Mouse (Mus musculus) neural tube, embryonic 13.5 days (tissue): ENCODE data around the gene Mfsd5. TPM values are rescaled to one million over a fixed set of nuclear protein-coding genes. Genes with fewer than 3 reads are reported as not detected.

Experiments
- ATAC-seq: fragments of 200-750 bp; cut with Nextera tagmentation; 2 replicates; pipeline ENCODE4 v1.8.0; 2017; ENCODE audit warnings: low read depth, mild to moderate bottlenecking, moderate TSS enrichment, moderate library complexity
- H3K27ac ChIP-seq: fragments of 300-500 bp; sonication (generic); replicated peaks from 2 replicates; pipeline ENCODE4 v1.5.1; 2015; ENCODE audit warnings: moderate library complexity, mild to moderate bottlenecking, inconsistent platforms
- H3K27me3 ChIP-seq: fragments of 300-500 bp; sonication (generic); 2 replicates; pipeline ENCODE4 v1.6.1; 2015; ENCODE audit warnings: mild to moderate bottlenecking, inconsistent platforms
- H3K36me3 ChIP-seq: fragments of 300-500 bp; sonication (generic); 2 replicates; pipeline ENCODE4 v1.6.1; 2015; ENCODE audit warnings: mild to moderate bottlenecking, inconsistent platforms
- H3K4me1 ChIP-seq: fragments of 300-500 bp; sonication (generic); replicated peaks from 2 replicates; pipeline ENCODE4 v1.6.1; 2015; ENCODE audit warnings: inconsistent platforms
- H3K4me2 ChIP-seq: fragments of 300-500 bp; sonication (generic); 2 replicates; pipeline ENCODE4 v1.6.1; 2015; ENCODE audit warnings: inconsistent platforms, mild to moderate bottlenecking, moderate library complexity
- H3K4me3 ChIP-seq: fragments of 300-500 bp; sonication (generic); 2 replicates; pipeline ENCODE4 v1.5.1; 2015; ENCODE audit warnings: mild to moderate bottlenecking, inconsistent platforms
- H3K9ac ChIP-seq: fragments of 300-500 bp; sonication (generic); 2 replicates; pipeline ENCODE4 v1.6.1; 2015; ENCODE audit warnings: moderate library complexity, mild to moderate bottlenecking, inconsistent platforms
- H3K9me3 ChIP-seq: fragments of 300-500 bp; sonication (generic); 2 replicates; pipeline ENCODE4 v1.6.1; 2016; ENCODE audit warnings: inconsistent platforms
- WGBS: fragments of 180-500 bp; shearing (Covaris S2); methylation state at CpG from one replicate; pipeline ENCODE4 v1.1.7; 2015; 5-methylcytosine and 5-hydroxymethylcytosine counted together
- polyA plus RNA-seq: library from polyadenylated mRNA; unstranded; fragments of >200 nt; fragmentation: Nextera tagmentation; extraction: Ambion mirVana; gene quantifications from 2 replicates; pipeline ENCODE4 v1.2.1, GENCODE M21; 2015

Mfsd5 gene
- polyA plus RNA-seq, 1 experiment from 2014 or later = 52.0 TPM

GRCm38 (mm10) chr15:102249251-102249691, 30.0 kb upstream of the Mfsd5 start:
- H3K4me1 ChIP-seq = peaks cover 54% of the 10 kb centered on the region
- H3K4me2 ChIP-seq = peak overlapping the region; percentile 92
- H3K9ac ChIP-seq = peak overlapping the region; percentile 26; the same call in 1 of the 2 replicates
- no peaks in the 10 kb centered on the region for H3K9me3 ChIP-seq
- H3K27ac ChIP-seq = peak overlapping the region; percentile 39
- ATAC-seq = no peak
- 3% methylated on average over 13 of the region's 13 CpGs for WGBS
- H3K4me3 ChIP-seq = 0 out of 2 replicates have a peak overlapping the region, but pooled peaks have one; percentile 6
- H3K36me3 ChIP-seq = no peaks in the 10 kb centered on the region
- peaks cover 37% of the 10 kb centered on the region for H3K27me3 ChIP-seq

DNA sequence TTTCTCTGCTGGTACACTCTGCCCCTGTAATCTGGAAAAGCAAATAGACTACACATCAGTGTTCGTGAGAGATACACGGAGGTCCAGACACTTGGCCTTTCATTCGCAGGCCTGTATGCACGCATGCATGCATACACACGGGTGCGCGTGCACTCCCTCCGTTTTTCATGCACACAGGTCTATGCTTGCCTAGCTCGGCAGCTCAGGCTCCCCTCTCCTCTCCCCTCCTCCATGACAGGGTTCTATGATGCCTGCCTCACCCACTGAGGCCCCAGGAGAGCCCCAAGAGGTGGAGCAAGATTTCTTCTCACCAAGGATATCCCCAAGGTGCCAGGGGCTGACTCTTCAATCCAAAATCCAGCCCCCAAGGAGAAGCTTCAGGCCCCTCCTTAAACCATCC, 29.3 kb upstream of the Mfsd5 start:
- Histone ChIP-seq H3K4me3 (no peak overlapping the region), H3K9ac (peak overlapping the region; percentile 26; the same call in 1 of the 2 replicates), H3K9me3 (no peaks in the 10 kb centered on the region), H3K36me3 (no peaks in the 10 kb centered on the region), H3K27me3 (peaks cover 34% of the 10 kb centered on the region), H3K4me2 (peak overlapping the region; percentile 92), H3K27ac (peak overlapping the region; percentile 39), H3K4me1 (peaks cover 48% of the 10 kb centered on the region)
- no peak for ATAC-seq
- 42% methylated on average over 9 of the region's 9 CpGs for WGBS

DNA sequence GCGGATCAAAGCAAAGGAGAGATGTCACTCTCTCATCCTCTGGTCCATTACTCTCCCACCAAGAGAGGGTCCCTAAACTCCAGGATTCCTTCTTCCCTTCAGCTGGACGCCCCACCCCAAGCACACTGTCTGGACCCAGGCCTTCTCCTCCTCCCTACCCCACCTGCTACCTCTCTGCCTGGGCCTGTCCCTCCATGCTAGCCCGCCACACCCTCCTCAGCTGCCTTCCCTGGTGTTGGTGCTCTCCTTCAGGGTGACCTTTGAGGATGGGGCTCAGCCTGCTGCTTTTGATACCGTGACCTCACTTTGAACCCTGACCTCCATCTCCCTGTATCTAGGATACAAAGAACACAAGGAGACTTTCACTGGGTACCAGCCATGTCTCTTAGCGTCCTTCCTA, 28.7 kb upstream of the Mfsd5 start:
- Histone ChIP-seq H3K4me1 (peaks cover 43% of the 10 kb centered on the region), H3K27me3 (peaks cover 34% of the 10 kb centered on the region), H3K9ac (no peak overlapping the region), H3K27ac (no peak overlapping the region), H3K4me3 (no peak overlapping the region), H3K9me3 (no peaks in the 10 kb centered on the region), H3K4me2 (no peak overlapping the region), H3K36me3 (no peaks in the 10 kb centered on the region)
- ATAC-seq = no peak
- 53% methylated on average over 5 of the region's 5 CpGs for WGBS

DNA sequence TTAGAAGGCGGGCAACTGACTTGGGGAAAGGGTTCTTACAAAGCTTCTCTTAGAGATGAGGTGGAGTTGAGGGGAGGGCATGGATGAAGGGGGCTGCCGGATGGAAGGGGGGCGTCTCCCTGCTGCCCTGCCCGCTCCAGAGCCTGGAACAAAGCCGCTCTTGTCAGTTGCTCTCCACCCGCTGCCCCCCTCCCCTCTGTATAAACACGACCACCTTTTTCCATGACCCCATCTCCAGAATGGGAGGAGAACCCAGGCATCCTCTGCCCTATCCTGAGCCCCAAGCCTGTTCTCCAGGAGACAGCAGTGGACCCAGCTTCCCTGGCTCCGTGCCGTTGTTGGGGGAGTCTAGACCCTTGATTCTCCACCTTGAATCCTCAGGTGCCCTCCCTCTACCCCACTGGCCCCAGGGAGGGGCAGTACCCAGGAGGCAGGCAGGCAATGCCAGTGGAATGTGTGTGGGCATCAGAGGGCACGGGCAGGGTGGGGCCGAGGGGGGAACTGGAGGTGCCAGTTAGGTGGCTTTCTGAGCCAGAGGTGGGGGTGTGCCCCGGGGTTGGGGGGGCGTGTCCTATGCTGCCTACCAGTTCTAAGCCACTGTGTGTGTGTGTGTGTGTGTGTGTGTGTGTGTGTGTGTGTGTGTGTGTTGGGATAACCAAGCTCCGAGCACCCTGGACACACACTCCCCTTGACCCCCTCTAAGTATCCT, 23.6 kb upstream of the Mfsd5 start:
- WGBS = 46% methylated on average over 13 of the region's 14 CpGs

GRCm38 (mm10) chr15:102256431-102257201, 22.6 kb upstream of the Mfsd5 start:
- H3K9ac ChIP-seq = peak overlapping the region; percentile 78
- no peaks in the 10 kb centered on the region for H3K36me3 ChIP-seq
- WGBS = 8% methylated on average over 22 of the region's 22 CpGs
- peaks cover 52% of the 10 kb centered on the region for H3K27me3 ChIP-seq
- peak overlapping the region; percentile 53 for H3K4me3 ChIP-seq
- H3K4me2 ChIP-seq = peak overlapping the region; percentile 91
- peaks cover 29% of the 10 kb centered on the region for H3K4me1 ChIP-seq
- no peaks in the 10 kb centered on the region for H3K9me3 ChIP-seq
- ATAC-seq = no peak
- H3K27ac ChIP-seq = peak overlapping the region; percentile 57

More for the DNA sequence above, 23.6 kb upstream of the Mfsd5 start:
- Histone ChIP-seq H3K4me3 (peak overlapping the region; percentile 53), H3K9me3 (no peaks in the 10 kb centered on the region), H3K4me1 (peaks cover 29% of the 10 kb centered on the region), H3K9ac (no peak overlapping the region), H3K27ac (0 out of 2 replicates have a peak overlapping the region, but pooled peaks have one; percentile 46), H3K4me2 (peak overlapping the region; percentile 91), H3K27me3 (peaks cover 52% of the 10 kb centered on the region), H3K36me3 (no peaks in the 10 kb centered on the region)
- ATAC-seq = no peak

- Histone ChIP-seq H3K27ac (peak within 1 kb of the TSS; percentile 57), H3K4me3 (peak within 1 kb of the TSS; percentile 53), H3K4me2 (peak within 1 kb of the TSS; percentile 91), H3K9me3 (no peaks in the 10 kb centered on the region), H3K36me3 (no peaks in the 10 kb centered on the region), H3K9ac (peak within 1 kb of the TSS; percentile 78), H3K27me3 (peaks cover 52% of the 10 kb centered on the region), H3K4me1 (peaks cover 29% of the 10 kb centered on the region)
- ATAC-seq = peak; percentile 44
- WGBS = under 1% methylated on average over 38 of the region's 46 CpGs
These were observed 21.8 kb upstream of the Mfsd5 start, which contains the start of gene Rarg for GRCm38 (mm10) chr15:102257202-102258075. TSS of gene Rarg (minus strand) at chr15:102257517.

DNA sequence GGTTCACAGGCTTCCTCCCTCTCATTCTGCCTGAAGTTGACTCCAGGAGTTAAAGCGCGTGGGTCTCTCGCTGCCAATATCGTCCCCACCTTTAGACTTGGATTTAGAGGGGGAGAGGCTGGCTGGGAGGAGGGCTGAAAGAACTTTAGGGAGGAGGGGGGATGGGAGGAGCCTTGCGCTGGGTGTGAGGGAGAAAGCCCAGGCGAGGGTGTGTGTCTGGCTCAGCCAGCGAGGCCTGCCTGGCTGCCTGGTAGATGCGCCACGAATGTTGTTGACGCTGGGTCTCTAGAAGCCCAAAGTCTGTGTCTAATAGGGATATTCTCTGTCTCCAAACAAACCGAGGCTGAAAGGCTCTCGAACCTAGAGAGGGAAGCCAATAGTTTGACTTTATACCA, 21.2 kb upstream of the Mfsd5 start:
- H3K36me3 ChIP-seq = no peaks in the 10 kb centered on the region
- no peak overlapping the region for H3K9ac ChIP-seq
- H3K4me3 ChIP-seq = peak overlapping the region; percentile 53
- 0 out of 2 replicates have a peak, but pooled peaks have one; percentile 13 for ATAC-seq
- no peaks in the 10 kb centered on the region for H3K9me3 ChIP-seq
- 6% methylated on average over 12 of the region's 12 CpGs for WGBS
- peaks cover 29% of the 10 kb centered on the region for H3K4me1 ChIP-seq
- H3K27ac ChIP-seq = 0 out of 2 replicates have a peak overlapping the region, but pooled peaks have one; percentile 23
- H3K4me2 ChIP-seq = peak overlapping the region; percentile 91
- peaks cover 58% of the 10 kb centered on the region for H3K27me3 ChIP-seq

GRCm38 (mm10) chr15:102258581-102259253, 20.5 kb upstream of the Mfsd5 start:
- no peaks in the 10 kb centered on the region for H3K9me3 ChIP-seq
- H3K27me3 ChIP-seq = peaks cover 60% of the 10 kb centered on the region
- H3K9ac ChIP-seq = 0 out of 2 replicates have a peak overlapping the region, but pooled peaks have one; percentile 5
- no peak overlapping the region for H3K27ac ChIP-seq
- 12% methylated on average over 11 of the region's 11 CpGs for WGBS
- H3K36me3 ChIP-seq = no peaks in the 10 kb centered on the region
- H3K4me3 ChIP-seq = no peak overlapping the region
- no peak for ATAC-seq
- H3K4me2 ChIP-seq = peak overlapping the region; percentile 91
- peaks cover 29% of the 10 kb centered on the region for H3K4me1 ChIP-seq

DNA sequence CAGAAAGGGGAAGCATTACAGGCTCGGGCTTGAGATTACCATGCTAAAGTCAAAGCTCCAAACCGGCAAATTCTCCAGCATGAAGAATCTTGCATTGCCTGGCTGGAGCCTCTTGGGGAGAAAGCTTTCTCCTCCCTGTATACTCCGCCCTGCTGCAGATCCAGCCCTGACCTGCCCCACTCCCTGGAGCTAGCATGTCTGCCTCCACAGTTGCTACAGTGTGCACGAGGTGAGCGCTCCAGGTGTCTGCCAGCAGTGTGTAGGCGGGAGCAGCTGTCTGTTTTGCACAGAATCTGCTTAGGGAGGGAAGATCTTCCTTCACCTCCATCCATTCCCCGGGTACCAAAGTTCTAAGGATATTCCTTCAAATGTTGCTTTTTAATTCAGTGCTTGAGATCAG, 16.7 kb upstream of the Mfsd5 start:
- Histone ChIP-seq H3K27ac (no peak overlapping the region), H3K4me2 (no peak overlapping the region), H3K9ac (no peak overlapping the region), H3K27me3 (peaks cover 34% of the 10 kb centered on the region), H3K9me3 (no peaks in the 10 kb centered on the region), H3K36me3 (no peaks in the 10 kb centered on the region), H3K4me3 (no peak overlapping the region), H3K4me1 (peaks cover 16% of the 10 kb centered on the region)
- ATAC-seq = no peak
- WGBS = 54% methylated on average over 7 of the region's 7 CpGs

DNA sequence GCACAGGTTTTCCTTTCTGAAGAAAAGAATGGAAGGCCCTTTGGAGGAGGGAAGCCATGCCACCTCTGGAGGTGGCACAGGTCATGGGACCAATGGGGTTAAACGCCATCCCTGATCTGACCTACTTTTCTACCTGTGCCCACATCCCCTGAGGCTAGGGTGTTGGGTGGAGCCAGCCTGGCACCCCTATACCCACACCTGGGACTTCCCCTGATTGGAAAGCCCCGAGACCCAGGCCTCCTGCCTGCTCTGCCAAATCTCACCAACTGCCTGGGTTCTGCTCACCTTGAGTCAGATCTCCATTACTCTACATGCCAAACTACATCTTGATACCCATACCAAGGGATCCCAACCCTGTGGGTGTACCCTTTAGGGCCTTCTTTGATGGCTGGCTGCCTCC, 16.2 kb upstream of the Mfsd5 start:
- no peak overlapping the region for H3K27ac ChIP-seq
- H3K4me2 ChIP-seq = no peak overlapping the region
- 76% methylated on average over 2 of the region's 2 CpGs for WGBS
- H3K9ac ChIP-seq = no peak overlapping the region
- no peaks in the 10 kb centered on the region for H3K9me3 ChIP-seq
- H3K27me3 ChIP-seq = peaks cover 30% of the 10 kb centered on the region
- peaks cover 12% of the 10 kb centered on the region for H3K4me1 ChIP-seq
- no peak overlapping the region for H3K4me3 ChIP-seq
- H3K36me3 ChIP-seq = no peaks in the 10 kb centered on the region
- ATAC-seq = no peak

GRCm38 (mm10) chr15:102265548-102265947, 13.7 kb upstream of the Mfsd5 start:
- ATAC-seq = no peak
- Histone ChIP-seq H3K27me3 (peaks cover 15% of the 10 kb centered on the region), H3K27ac (no peak overlapping the region), H3K4me1 (peaks cover 3% of the 10 kb centered on the region; the same call in 1 of the 2 replicates), H3K4me3 (no peak overlapping the region), H3K36me3 (no peaks in the 10 kb centered on the region), H3K9me3 (no peaks in the 10 kb centered on the region), H3K4me2 (no peak overlapping the region), H3K9ac (no peak overlapping the region)
- 87% methylated on average over 5 of the region's 5 CpGs for WGBS
